Mouse (Mus musculus): Measurements from ENCODE around the gene Galnt7. TPM values are rescaled to one million over a fixed set of nuclear protein-coding genes. Genes with fewer than 3 reads are reported as not detected.
A peak's percentile ranks its signal among the peaks of the same experiment; 100 is the strongest.

The Galnt7 gene
- total RNA-seq, 2 experiments from 2014 or later = 8.5 to 9.8 TPM

- intact Hi-C loops (cut with DNase I) = no loop called here
Measured at GRCm38 (mm10) chr8:57562741-57563140, 90.1 kb downstream of the Galnt7 start.

GRCm38 (mm10) chr8:57560926-57561325 is 91.9 kb downstream of the Galnt7 start:
- intact Hi-C loops (cut with DNase I) = no loop called here
- DNase-seq (ENCODE audit: extremely low spot score in 1 of 2, low spot score in 2 of 2) = no peak

More at GRCm38 (mm10) chr8:57562741-57563140, 90.1 kb downstream of the Galnt7 start:
- DNase-seq (ENCODE audit: extremely low spot score in 1 of 2, low spot score in 2 of 2) = no peak

- intact Hi-C loops (cut with DNase I) = no loop called here
- DNase-seq (ENCODE audit: extremely low spot score in 1 of 2, low spot score in 2 of 2) = no peak
Measured at GRCm38 (mm10) chr8:57552102-57553032, 100.5 kb downstream of the Galnt7 start.

- intact Hi-C loops (cut with DNase I) = no loop called here
Measured at GRCm38 (mm10) chr8:57547581-57547980, 105.3 kb downstream of the Galnt7 start.

GRCm38 (mm10) chr8:57546834-57547233 is 106.0 kb downstream of the Galnt7 start:
- no peak for DNase-seq (ENCODE audit: extremely low spot score in 1 of 2, low spot score in 2 of 2)
- intact Hi-C loops (cut with DNase I) = no loop called here

More at GRCm38 (mm10) chr8:57547581-57547980, 105.3 kb downstream of the Galnt7 start:
- no peak for DNase-seq (ENCODE audit: extremely low spot score in 1 of 2, low spot score in 2 of 2)

GRCm38 (mm10) chr8:57546401-57546800 is 106.4 kb downstream of the Galnt7 start:
- intact Hi-C loops (cut with DNase I) = no loop called here
- DNase-seq (ENCODE audit: extremely low spot score in 1 of 2, low spot score in 2 of 2) = no peak

GRCm38 (mm10) chr8:57541405-57541804 is 111.4 kb downstream of the Galnt7 start:
- intact Hi-C loops (cut with DNase I) = loop anchor here (2.0 to 5.0 kb wide), 2 partner anchors 111 to 259 kb away; partner anchors contain the start of gene Galnt7
- no peak for DNase-seq (ENCODE audit: extremely low spot score in 1 of 2, low spot score in 2 of 2)

- no peak for DNase-seq (ENCODE audit: extremely low spot score in 1 of 2, low spot score in 2 of 2)
- intact Hi-C loops (cut with DNase I) = loop anchor here (2.0 to 5.0 kb wide), 2 partner anchors 111 to 260 kb away; partner anchors contain the start of gene Galnt7
Measured at GRCm38 (mm10) chr8:57540951-57541350, 111.9 kb downstream of the Galnt7 start.

- DNase-seq (ENCODE audit: extremely low spot score in 1 of 2, low spot score in 2 of 2) = peak; percentile 58 to 78
- intact Hi-C loops (cut with DNase I) = loop anchor here (2.0 to 5.0 kb wide), 2 partner anchors 112 to 261 kb away; partner anchors contain the start of gene Galnt7
Measured at GRCm38 (mm10) chr8:57540110-57540838, 112.6 kb downstream of the Galnt7 start.

GRCm38 (mm10) chr8:57538601-57539000 is 114.2 kb downstream of the Galnt7 start:
- intact Hi-C loops (cut with DNase I) = loop anchor here (10.0 kb wide), 1 partner anchor 184 kb away; no protein-coding TSS in a partner anchor
- DNase-seq (ENCODE audit: extremely low spot score in 1 of 2, low spot score in 2 of 2) = no peak

- DNase-seq (ENCODE audit: extremely low spot score in 1 of 2, low spot score in 2 of 2) = no peak
- intact Hi-C loops (cut with DNase I) = loop anchor here (10.0 kb wide), 1 partner anchor 181 kb away; no protein-coding TSS in a partner anchor
Measured at GRCm38 (mm10) chr8:57536167-57536566, 116.7 kb downstream of the Galnt7 start.

- intact Hi-C loops (cut with DNase I) = loop anchor here (5.0 to 10.0 kb wide), 2 partner anchors 47 to 180 kb away; partner anchors contain the start of gene Sap30
- no peak for DNase-seq (ENCODE audit: extremely low spot score in 1 of 2, low spot score in 2 of 2)
Measured at GRCm38 (mm10) chr8:57534495-57534894, 118.3 kb downstream of the Galnt7 start.

- intact Hi-C loops (cut with DNase I) = loop anchor here (5.0 to 10.0 kb wide), 2 partner anchors 46 to 178 kb away; partner anchors contain the start of gene Sap30
- no peak for DNase-seq (ENCODE audit: extremely low spot score in 1 of 2, low spot score in 2 of 2)
Measured at GRCm38 (mm10) chr8:57533106-57533505, 119.7 kb downstream of the Galnt7 start.

GRCm38 (mm10) chr8:57532223-57532622 is 120.6 kb downstream of the Galnt7 start:
- no peak for DNase-seq (ENCODE audit: extremely low spot score in 1 of 2, low spot score in 2 of 2)
- intact Hi-C loops (cut with DNase I) = loop anchor here (5.0 to 10.0 kb wide), 2 partner anchors 45 to 177 kb away; partner anchors contain the start of gene Sap30

- DNase-seq (ENCODE audit: extremely low spot score in 1 of 2, low spot score in 2 of 2) = peak; percentile 77 to 83
- intact Hi-C loops (cut with DNase I) = loop anchor here (1.0 to 10.0 kb wide), 3 partner anchors 44 to 176 kb away; partner anchors contain the start of gene Sap30
Measured at GRCm38 (mm10) chr8:57530666-57531349, 122.0 kb downstream of the Galnt7 start.

- no peak for DNase-seq (ENCODE audit: extremely low spot score in 1 of 2, low spot score in 2 of 2)
- intact Hi-C loops (cut with DNase I) = loop anchor here (5.0 to 10.0 kb wide), 2 partner anchors 43 to 175 kb away; partner anchors contain the start of gene Sap30
Measured at GRCm38 (mm10) chr8:57530238-57530637, 122.6 kb downstream of the Galnt7 start.

- no peak for DNase-seq (ENCODE audit: extremely low spot score in 1 of 2, low spot score in 2 of 2)
- intact Hi-C loops (cut with DNase I) = no loop called here
Measured at GRCm38 (mm10) chr8:57528036-57528435, 124.8 kb downstream of the Galnt7 start.

GRCm38 (mm10) chr8:57520186-57520786 is 132.5 kb downstream of the Galnt7 start:
- no peak for DNase-seq (ENCODE audit: extremely low spot score in 1 of 2, low spot score in 2 of 2)
- intact Hi-C loops (cut with DNase I) = no loop called here

Data from left cerebral cortex, postnatal 10 days (tissue).